Mouse (Mus musculus) heart, postnatal 0 days (tissue): ENCODE measurements at regions not wholly inside any gene's neighbourhood (a gene's known extent, or its start where the extent isn't known, plus 50 kb on each side); places are given as distances from the start of the nearest gene placed in this dataset. TPM values are rescaled to one million over a fixed set of nuclear protein-coding genes. Genes with fewer than 3 reads are reported as not detected.
"Not testable (repeated sequence)": the region's sequence is repeated elsewhere in the genome, so short reads cannot be mapped to it uniquely, and the experiment has no call there.

Experiments used
- ATAC-seq: fragments of 200-750 bp; cut with Nextera tagmentation; 2 replicates; pipeline ENCODE4 v1.8.0; 2017; ENCODE audit warnings: low read depth, moderate number of reproducible peaks, moderate library complexity; ENCODE audit not compliant: insufficient read depth
- DNase-seq: peaks from one replicate; pipeline ENCODE4 v3.0.0-alpha.2; 2016; ENCODE audit warnings: low spot score
- H3K27ac ChIP-seq: fragments of 300-500 bp; sonication (generic); 2 replicates; pipeline ENCODE4 v1.5.1; 2014; ENCODE audit warnings: low read depth, mild to moderate bottlenecking
- H3K27me3 ChIP-seq: fragments of 300-500 bp; sonication (generic); 2 replicates; pipeline ENCODE4 v1.6.1; 2014; ENCODE audit warnings: low read length, mixed read lengths; ENCODE audit not compliant: control insufficient read depth, insufficient read depth
- H3K36me3 ChIP-seq: fragments of 300-500 bp; sonication (generic); replicated peaks from 2 replicates; pipeline ENCODE4 v1.6.1; 2014; ENCODE audit warnings: low read length, mixed read lengths; ENCODE audit not compliant: control insufficient read depth, insufficient read depth
- H3K4me1 ChIP-seq: fragments of 300-500 bp; sonication (generic); 2 replicates; pipeline ENCODE4 v1.6.1; 2014; ENCODE audit warnings: antibody characterized with exemption; ENCODE audit not compliant: control insufficient read depth, insufficient read depth
- H3K4me2 ChIP-seq: fragments of 300-500 bp; sonication (generic); 2 replicates; pipeline ENCODE4 v1.6.1; 2014; ENCODE audit warnings: low read depth, mild to moderate bottlenecking, low read length, moderate library complexity
- H3K4me3 ChIP-seq: fragments of 300-500 bp; sonication (generic); 2 replicates; pipeline ENCODE4 v1.5.1; 2014; ENCODE audit warnings: low read depth, low read length
- H3K9ac ChIP-seq: fragments of 300-500 bp; sonication (generic); replicated peaks from 2 replicates; pipeline ENCODE4 v1.6.1; 2014; ENCODE audit warnings: low read depth, low read length, mixed read lengths
- H3K9me3 ChIP-seq: fragments of 300-500 bp; sonication (generic); replicated peaks from 2 replicates; pipeline ENCODE4 v1.6.1; 2016; ENCODE audit warnings: low read length; ENCODE audit not compliant: control insufficient read depth
- CTCF ChIP-seq: IDR thresholded peaks from 2 replicates; pipeline ENCODE4 v1.5.1; 2016; ENCODE audit warnings: antibody characterized with exemption, control low read depth, low read depth
- EP300 ChIP-seq: IDR thresholded peaks from 2 replicates; pipeline ENCODE4 v1.6.1; 2016; ENCODE audit warnings: antibody characterized with exemption, low read depth
- WGBS: fragments of 180-500 bp; shearing (Covaris S2); extraction: QIAGEN DNeasy Blood & Tissue Kit; methylation state at CpG from one replicate; pipeline ENCODE4 v1.1.7; 2014; 5-methylcytosine and 5-hydroxymethylcytosine counted together
- microRNA-seq: library from miRNA; unstranded; fragments of <30 nt; microRNA quantifications from one replicate; pipeline ENCODE4, GENCODE M21; 2016

DNA sequence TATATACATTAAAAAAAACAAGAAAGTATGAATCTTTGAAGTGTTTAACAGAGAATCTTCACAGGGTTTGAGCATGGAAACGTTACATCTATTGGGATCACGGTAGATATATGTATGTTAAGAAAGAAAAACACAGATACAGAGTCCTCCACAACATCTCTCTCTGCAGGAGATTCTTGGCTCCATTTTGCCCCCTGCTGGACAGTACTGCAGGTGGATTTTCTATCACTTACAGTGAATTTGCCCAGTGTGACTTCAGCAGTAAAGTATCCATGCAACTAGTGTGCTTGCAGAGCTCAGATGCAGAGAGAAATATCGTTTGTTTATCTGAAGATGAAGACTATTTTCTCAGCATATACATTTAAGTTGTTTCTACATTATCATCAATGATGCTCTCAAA, 1071.5 kb downstream of the Adam6a start:
- ATAC-seq, result no peak
- Histone ChIP-seq H3K9me3 (peaks cover 23% of the 10 kb centered on the region), H3K4me3 (no peak overlapping the region), H3K27me3 (no peaks in the 10 kb centered on the region), H3K4me2 (no peak overlapping the region), H3K27ac (no peak overlapping the region), H3K4me1 (no peaks in the 10 kb centered on the region), H3K9ac (no peak overlapping the region), H3K36me3 (no peaks in the 10 kb centered on the region)
- TF ChIP-seq CTCF (no peak), EP300 (no peak)
- 40% methylated on average over 3 of the region's 3 CpGs for WGBS
- no peak for DNase-seq

- Histone ChIP-seq H3K36me3 (no peaks in the 10 kb centered on the region), H3K9ac (no peak overlapping the region), H3K27ac (no peak overlapping the region), H3K4me1 (no peaks in the 10 kb centered on the region), H3K4me2 (no peak overlapping the region), H3K9me3 (peaks cover 25% of the 10 kb centered on the region), H3K4me3 (no peak overlapping the region), H3K27me3 (no peaks in the 10 kb centered on the region)
- TF ChIP-seq CTCF (no peak), EP300 (no peak)
- WGBS, result 63% methylated on average over 1 of the region's 1 CpGs
- no peak for DNase-seq
- ATAC-seq, result no peak
These were observed 1072.0 kb downstream of the Adam6a start for GRCm38 (mm10) chr12:114615712-114616111.

DNA sequence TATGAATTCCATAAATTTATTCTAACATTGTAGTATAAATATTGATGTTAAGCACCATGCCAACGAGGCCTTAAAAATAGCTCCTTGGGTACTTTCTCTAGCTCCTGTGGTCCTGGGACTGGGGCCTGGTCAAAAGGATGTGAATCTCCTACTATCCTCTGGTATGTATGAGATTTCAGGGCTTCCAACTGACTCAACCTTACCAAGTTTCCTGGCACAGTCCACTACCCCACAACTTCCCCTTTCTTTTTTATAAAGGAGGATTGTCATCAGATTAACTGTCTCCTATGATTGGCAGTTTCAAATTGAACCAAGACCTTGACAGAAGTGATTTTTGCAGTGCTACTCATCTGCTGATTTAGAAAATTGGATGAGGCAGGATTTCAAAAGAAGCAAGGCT, 1097.4 kb downstream of the Adam6a start:
- no peak overlapping the region for H3K27ac ChIP-seq
- H3K4me2 ChIP-seq, result no peak overlapping the region
- H3K36me3 ChIP-seq, result no peaks in the 10 kb centered on the region
- H3K9ac ChIP-seq, result no peak overlapping the region
- no peak for DNase-seq
- no peaks in the 10 kb centered on the region for H3K4me1 ChIP-seq
- 44% methylated on average over 1 of the region's 1 CpGs for WGBS
- H3K27me3 ChIP-seq, result no peaks in the 10 kb centered on the region
- H3K9me3 ChIP-seq, result peaks cover 12% of the 10 kb centered on the region; the same call in 1 of the 2 replicates
- H3K4me3 ChIP-seq, result no peak overlapping the region
- TF ChIP-seq CTCF (no peak), EP300 (no peak)
- no peak for ATAC-seq

- H3K9me3 ChIP-seq, result peaks cover 12% of the 10 kb centered on the region; the same call in 1 of the 2 replicates
- no peaks in the 10 kb centered on the region for H3K27me3 ChIP-seq
- H3K4me2 ChIP-seq, result no peak overlapping the region
- H3K36me3 ChIP-seq, result no peaks in the 10 kb centered on the region
- no peak overlapping the region for H3K9ac ChIP-seq
- DNase-seq (no peak), ATAC-seq (no peak)
- no peak overlapping the region for H3K4me3 ChIP-seq
- H3K27ac ChIP-seq, result no peak overlapping the region
- 59% methylated on average over 3 of the region's 3 CpGs for WGBS
- H3K4me1 ChIP-seq, result no peaks in the 10 kb centered on the region
- no peak for TF ChIP-seq CTCF
- no peak for TF ChIP-seq EP300
These were observed 1102.7 kb downstream of the Adam6a start for GRCm38 (mm10) chr12:114646372-114646771.

DNA sequence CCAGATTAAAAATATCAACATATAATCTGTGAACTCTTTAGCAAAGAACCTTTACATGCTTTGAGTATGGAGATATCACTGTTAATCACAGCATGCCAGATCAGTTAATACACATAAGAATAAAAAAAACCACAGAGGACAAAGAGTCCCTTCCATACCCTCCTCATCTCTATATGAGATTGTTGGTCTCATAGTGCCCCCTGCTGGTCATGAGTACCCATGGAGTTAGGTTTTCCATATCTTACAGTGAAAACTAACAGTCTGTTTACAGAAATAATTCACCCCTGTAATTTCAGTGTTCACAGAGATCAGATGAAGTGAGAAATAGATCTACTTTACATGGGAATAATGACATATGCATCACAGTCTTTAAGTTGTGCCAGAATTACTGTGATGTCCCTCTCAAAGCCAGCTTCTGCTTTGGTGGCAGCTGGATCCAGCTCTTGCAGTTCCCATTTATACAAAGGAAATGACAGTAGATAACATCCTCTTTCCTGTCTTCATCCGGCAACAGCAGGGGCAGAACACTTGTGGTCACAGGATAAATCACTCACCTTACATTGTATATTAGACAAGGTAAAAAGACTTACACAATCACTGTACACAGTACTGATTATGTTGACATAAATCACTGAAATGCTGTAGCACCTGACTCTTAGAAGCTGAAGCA, 1106.9 kb downstream of the Adam6a start:
- not testable (repeated sequence) for H3K9ac ChIP-seq, H3K36me3 ChIP-seq, H3K4me3 ChIP-seq, H3K27me3 ChIP-seq, DNase-seq, H3K27ac ChIP-seq, ATAC-seq, H3K4me2 ChIP-seq, H3K9me3 ChIP-seq, H3K4me1 ChIP-seq
- 74% methylated on average over 1 of the region's 1 CpGs for WGBS

DNA sequence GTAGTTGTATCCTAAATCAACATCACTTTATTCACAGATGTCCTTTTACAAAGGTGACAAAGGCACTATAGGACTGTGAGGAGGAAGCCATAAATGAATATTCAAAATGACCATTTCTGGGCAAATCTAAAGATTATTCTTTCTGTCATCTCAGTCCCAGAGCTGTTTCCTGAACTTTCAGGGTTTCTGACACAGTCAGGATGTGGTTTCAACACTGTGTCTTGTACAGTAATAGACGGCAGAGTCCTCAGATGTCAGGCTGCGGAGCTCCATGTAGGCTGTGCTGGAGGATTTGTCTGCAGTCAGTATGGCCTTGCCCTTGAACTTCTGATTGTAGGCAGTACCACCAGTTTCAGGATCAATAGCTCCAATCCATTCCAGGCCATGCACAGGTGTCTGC, 1113.4 kb downstream of the Adam6a start:
- H3K4me1 ChIP-seq, H3K4me3 ChIP-seq, H3K36me3 ChIP-seq, ATAC-seq, DNase-seq, H3K27me3 ChIP-seq, H3K9me3 ChIP-seq, H3K9ac ChIP-seq, H3K27ac ChIP-seq, H3K4me2 ChIP-seq: not testable (repeated sequence)
- 60% methylated on average over 1 of the region's 2 CpGs for WGBS

Small RNAs in the stretch of these regions (microRNA-seq; reads per million reads assigned to microRNA genes)
- gene Mir7094-1, result not detected
- not detected for gene Mir7094-2
